Mouse (Mus musculus): Measurements from ENCODE around the gene Cycs. TPM values are rescaled to one million over a fixed set of nuclear protein-coding genes. Genes with fewer than 3 reads are reported as not detected.

Gene Cycs
- polyA plus RNA-seq (2015; fragmentation: Nextera tagmentation; extraction: Ambion mirVana): 88.6 and 94.9 TPM in 2 replicates

DNA sequence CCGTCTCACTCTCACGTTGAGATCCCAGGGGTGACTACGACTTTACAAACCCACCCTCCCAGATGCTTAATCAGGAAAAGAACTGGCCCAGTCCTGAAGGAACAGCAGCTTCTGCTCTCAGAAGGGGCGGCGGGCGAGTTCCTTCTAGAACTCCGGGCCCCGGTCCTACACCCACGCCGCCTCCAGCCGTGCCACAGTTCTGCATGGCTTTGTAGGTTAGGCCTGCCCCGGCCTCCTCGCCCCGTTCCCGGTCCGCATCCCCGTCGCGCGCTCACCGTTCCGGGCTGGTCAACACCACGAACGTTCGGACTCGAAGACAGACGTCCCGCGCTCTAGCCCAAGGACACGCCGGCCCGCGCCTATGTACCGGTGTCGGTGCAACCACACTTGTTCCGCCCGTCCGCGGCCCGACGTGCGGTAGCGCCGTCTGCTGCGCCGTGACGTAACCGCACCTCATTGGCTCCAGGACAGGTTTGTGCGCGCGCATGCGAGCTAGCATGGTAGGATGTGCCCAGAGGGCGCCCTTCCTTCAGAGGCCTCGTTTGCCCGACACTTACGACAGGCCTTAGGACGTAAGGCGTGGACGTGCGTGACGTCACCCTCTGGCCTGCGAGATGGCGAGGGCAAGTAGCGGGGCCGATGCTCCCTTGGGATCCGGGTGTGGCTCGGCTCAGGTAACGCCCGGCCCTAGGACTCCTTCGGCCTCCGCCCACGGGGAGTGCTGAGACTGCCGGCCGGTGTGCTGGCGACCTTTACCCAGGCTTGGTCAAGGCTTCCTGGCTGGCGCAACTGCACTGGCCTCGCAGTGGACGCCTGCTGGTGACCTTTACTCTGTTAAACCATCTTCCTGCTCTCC lies at the start of gene Cycs:
Cycs (minus strand) TSS at position 398 of the 856 bp plus-strand sequence.
- no peaks in the 10 kb centered on the region for H3K27me3 ChIP-seq (replicated peaks)
- H3K27ac ChIP-seq: peak within 1 kb of the TSS; percentile 81
- peak within 1 kb of the TSS; percentile 73 for H3K9ac ChIP-seq
- H3K4me2 ChIP-seq (replicated peaks): peak within 1 kb of the TSS; percentile 69
- ATAC-seq: peak; percentile 99
- H3K36me3 ChIP-seq: no peaks in the 10 kb centered on the region; the same call in 1 of the 2 replicates
- H3K4me1 ChIP-seq (replicated peaks): no peaks in the 10 kb centered on the region
- WGBS: under 1% methylated on average over 78 of the region's 78 CpGs
- H3K9me3 ChIP-seq: no peaks in the 10 kb centered on the region
- H3K4me3 ChIP-seq (replicated peaks): peak within 1 kb of the TSS; percentile 87

DNA sequence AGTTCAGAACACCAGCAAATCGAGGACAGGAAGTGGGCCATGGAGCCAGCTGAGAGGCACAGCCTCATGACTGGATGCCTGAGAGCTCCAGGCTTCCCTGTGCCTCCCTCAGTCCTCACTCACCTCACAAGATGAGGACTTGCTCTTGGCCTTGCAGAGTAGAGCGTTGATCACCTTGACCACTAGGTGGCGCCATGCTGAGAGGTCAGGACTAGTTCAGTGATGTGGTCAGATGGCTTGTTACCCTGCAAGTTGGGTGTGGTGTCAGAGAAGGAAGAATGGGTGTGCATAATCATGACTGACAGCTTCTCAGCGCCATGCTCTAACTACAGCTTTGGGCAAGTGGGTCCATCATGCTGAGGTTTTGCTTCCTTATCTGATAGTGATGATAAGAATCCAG lies 35.3 kb upstream of the Cycs start:
- Histone ChIP-seq H3K9ac (no peak overlapping the region), H3K36me3 (no peaks in the 10 kb centered on the region), H3K4me1 (replicated peaks) (peaks cover 3% of the 10 kb centered on the region), H3K4me2 (replicated peaks) (no peak overlapping the region), H3K27me3 (replicated peaks) (no peaks in the 10 kb centered on the region), H3K9me3 (no peaks in the 10 kb centered on the region), H3K4me3 (replicated peaks) (no peak overlapping the region), H3K27ac (no peak overlapping the region)
- ATAC-seq: no peak
- WGBS: 39% methylated on average over 4 of the region's 4 CpGs

DNA sequence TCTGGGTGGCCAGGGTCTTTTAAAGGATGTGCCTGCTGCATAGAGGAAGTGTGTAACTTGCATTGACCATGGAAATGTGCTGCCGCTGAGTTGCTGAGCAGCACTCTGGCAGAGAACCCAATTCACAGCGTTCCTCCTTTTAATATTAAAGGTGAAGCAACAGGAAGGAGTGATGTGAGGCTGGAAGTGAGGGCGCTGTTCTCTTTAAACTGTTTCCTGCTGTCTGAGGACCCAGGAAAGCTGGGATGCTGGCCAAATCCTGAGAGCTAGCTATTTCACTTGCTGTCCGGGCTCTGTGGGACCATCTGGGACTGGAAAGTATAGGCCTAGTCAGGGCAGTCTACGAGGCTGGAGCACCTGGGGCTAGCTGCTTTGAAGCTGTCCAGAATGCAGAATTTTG lies 32.2 kb upstream of the Cycs start:
- no peak for ATAC-seq
- Histone ChIP-seq H3K4me2 (replicated peaks) (no peak overlapping the region), H3K4me1 (replicated peaks) (peaks cover 9% of the 10 kb centered on the region), H3K27ac (no peak overlapping the region), H3K27me3 (replicated peaks) (no peaks in the 10 kb centered on the region), H3K36me3 (no peaks in the 10 kb centered on the region), H3K4me3 (replicated peaks) (no peak overlapping the region), H3K9me3 (no peaks in the 10 kb centered on the region), H3K9ac (no peak overlapping the region)
- WGBS: 36% methylated on average over 5 of the region's 5 CpGs

DNA sequence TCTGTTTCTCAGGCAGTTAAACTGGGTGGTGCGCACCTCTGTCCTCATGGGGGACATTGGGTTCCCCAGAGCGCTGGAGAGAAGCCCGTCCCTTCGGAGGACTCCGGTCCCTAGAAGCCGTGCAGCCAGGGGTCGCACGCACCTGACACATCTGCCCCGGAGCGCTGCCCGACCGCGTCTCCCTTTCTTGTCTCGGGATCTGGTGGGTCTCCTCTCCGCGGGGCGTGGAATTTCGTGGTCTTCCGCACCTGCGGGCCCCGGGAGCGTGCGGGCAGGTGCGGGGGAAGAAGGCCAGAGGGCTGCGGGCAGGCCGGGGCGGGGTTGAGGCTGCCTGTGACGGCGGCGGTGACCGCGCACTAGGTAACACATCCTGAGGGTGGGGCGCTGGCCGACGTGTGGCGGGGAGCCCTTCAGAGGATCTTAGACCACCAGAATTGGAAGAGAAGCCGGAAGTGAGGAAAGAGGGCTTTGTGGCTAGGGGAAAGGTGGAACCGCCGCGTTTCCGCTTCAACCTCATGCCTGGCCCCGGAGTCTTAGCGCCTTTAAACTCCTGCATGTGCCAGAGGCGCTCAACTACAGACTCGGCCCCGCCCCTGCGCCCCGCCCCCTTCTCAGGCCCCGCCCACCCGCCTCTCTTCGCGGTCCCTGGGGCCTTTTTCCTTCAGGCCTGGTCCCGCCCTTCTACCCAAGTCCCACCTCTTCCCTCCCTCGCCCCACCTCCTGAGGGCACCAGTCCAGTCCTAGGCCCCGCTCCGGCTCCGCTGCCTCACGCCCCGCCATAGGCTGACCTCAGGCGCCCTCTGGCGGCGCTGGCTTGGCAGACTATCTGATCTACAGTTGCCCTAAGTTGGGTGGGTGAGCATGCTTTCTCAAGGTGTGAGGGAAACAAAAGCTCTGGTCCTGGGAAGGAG lies 30.2 kb upstream of the Cycs start, which contains the start of gene 4921507P07Rik:
4921507P07Rik (minus strand) TSS at position 332 of the 911 bp plus-strand sequence.
- no peaks in the 10 kb centered on the region for H3K9me3 ChIP-seq
- peaks cover 9% of the 10 kb centered on the region for H3K4me1 ChIP-seq (replicated peaks)
- peak within 1 kb of the TSS; percentile 67 for H3K9ac ChIP-seq
- peak; percentile 99 for ATAC-seq
- H3K4me2 ChIP-seq (replicated peaks): peak within 1 kb of the TSS; percentile 98
- WGBS: under 1% methylated on average over 59 of the region's 62 CpGs
- no peaks in the 10 kb centered on the region for H3K27me3 ChIP-seq (replicated peaks)
- H3K27ac ChIP-seq: no peak within 1 kb of the TSS
- no peaks in the 10 kb centered on the region for H3K36me3 ChIP-seq
- peak within 1 kb of the TSS; percentile 61 for H3K4me3 ChIP-seq (replicated peaks)

DNA sequence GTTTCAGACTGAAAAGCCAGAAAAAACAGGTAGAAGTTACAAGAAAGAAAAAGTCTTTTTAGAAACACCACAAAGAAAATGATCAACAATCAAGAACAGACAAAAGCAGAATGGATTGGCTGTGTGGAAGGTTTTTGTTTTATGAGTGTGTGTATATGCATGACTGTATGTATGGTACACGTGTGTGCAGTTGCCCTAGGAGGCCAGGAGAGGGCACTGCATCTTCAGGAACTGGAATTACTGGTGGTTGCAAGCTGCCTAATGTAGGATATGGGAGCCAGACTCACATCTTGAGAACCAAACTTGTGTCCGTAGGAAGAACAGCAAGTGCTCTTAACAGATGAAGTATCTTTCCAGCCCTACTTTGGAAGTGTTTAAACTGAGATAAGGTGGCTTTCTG lies 28.0 kb upstream of the Cycs start:
- no peak overlapping the region for H3K4me2 ChIP-seq (replicated peaks)
- no peak overlapping the region for H3K4me3 ChIP-seq (replicated peaks)
- no peak for ATAC-seq
- WGBS: 81% methylated on average over 2 of the region's 2 CpGs
- no peaks in the 10 kb centered on the region for H3K36me3 ChIP-seq
- H3K27ac ChIP-seq: no peak overlapping the region
- H3K9me3 ChIP-seq: no peaks in the 10 kb centered on the region
- peaks cover 9% of the 10 kb centered on the region for H3K4me1 ChIP-seq (replicated peaks)
- H3K27me3 ChIP-seq (replicated peaks): no peaks in the 10 kb centered on the region
- no peak overlapping the region for H3K9ac ChIP-seq

DNA sequence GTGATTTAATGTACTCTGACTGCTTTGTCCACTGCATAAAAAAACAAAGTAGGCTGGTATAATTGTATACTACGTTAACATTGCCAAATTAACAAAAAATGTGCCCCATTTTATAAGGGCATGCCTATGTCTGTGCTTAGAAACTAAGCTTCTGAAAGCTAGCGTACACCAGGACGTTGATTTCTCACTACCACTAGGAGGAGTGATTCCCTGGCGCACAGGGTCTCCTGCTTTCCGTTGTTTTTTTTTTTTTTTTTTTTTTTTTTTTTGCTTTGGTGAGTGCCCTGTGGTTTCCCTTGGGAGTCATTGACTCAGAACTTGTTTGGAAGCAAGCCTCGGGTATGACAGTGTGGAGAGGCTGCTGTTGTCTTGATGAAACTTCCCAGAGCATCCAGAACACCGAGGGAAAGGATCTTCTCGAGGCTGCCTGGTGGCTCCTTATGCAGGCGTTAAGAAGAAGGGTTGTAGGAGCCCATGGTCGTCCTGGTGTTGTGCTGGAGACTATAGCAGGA lies 27.1 kb upstream of the Cycs start:
- Histone ChIP-seq H3K4me3 (replicated peaks) (no peak overlapping the region), H3K36me3 (no peaks in the 10 kb centered on the region), H3K4me2 (replicated peaks) (no peak overlapping the region), H3K27me3 (replicated peaks) (no peaks in the 10 kb centered on the region), H3K27ac (no peak overlapping the region), H3K9ac (no peak overlapping the region), H3K9me3 (no peaks in the 10 kb centered on the region), H3K4me1 (replicated peaks) (0 out of 2 replicates have a peak, but pooled peaks cover 5% of the 10 kb centered on the region)
- WGBS: 60% methylated on average over 10 of the region's 10 CpGs
- no peak for ATAC-seq

DNA sequence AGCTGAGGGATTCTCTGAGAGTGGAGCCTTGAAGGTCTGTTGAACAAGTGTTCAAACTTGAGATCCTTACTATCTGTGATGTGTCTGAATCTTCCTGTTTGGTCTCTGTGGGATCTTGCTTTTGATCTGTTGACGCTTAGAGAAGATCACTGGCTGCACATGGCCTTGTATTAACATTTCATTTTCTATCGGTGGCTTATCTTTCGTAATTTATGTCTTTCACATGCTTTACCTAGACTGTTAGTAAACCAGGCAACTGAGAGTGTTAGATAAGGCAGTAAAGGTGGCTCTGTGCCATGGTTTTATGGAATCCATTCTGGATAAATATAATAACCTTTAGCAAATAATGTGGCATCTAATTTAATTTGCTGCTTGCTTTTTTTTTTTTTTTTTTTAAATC lies 23.9 kb upstream of the Cycs start:
- no peak for ATAC-seq

DNA sequence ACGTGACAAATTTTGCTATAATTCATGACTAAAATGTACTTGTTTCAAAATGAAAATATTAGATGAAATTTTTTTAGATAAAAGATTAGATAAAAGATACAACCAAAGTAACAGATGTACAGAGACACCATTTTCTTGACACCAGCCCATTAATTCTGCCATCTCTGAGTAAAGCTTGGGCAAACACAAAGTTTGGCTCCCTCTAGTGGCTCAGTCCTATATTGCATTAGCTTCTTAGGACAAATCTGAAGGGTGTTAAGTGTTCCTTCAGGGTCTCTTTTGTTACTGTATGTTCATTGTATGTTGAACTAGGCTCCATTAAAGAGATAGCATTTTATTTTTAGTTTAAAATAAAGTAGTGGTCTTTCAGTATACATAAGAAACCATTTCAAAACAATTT lies 21.9 kb upstream of the Cycs start:
- H3K9ac ChIP-seq: no peak overlapping the region
- WGBS: 98% methylated on average over 1 of the region's 1 CpGs

More for the DNA sequence above, 23.9 kb upstream of the Cycs start:
- Histone ChIP-seq H3K4me1 (replicated peaks) (no peaks in the 10 kb centered on the region), H3K27me3 (replicated peaks) (no peaks in the 10 kb centered on the region), H3K36me3 (no peaks in the 10 kb centered on the region), H3K27ac (no peak overlapping the region), H3K9ac (no peak overlapping the region), H3K4me3 (replicated peaks) (no peak overlapping the region), H3K9me3 (no peaks in the 10 kb centered on the region), H3K4me2 (replicated peaks) (no peak overlapping the region)
- WGBS: 74% methylated on average over 3 of the region's 3 CpGs

DNA sequence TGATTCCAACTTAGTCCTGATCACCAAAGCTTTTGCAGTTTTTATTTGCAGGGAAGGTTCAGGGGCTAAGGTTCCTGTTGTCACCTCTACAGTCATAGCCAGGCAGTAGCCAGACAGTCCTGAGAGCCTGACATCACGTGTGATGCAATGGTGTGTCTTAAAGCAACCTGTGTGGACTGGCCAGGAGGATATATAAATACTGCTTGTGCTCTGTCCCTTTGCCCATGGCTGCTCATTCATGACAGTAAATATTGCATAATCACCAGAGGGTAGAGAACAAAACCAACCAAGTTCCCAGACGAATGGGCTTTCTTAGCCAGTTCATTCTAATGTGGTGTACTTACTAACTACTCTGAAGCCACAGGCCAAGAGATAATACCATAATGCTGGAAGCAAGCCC lies 21.1 kb upstream of the Cycs start:
- no peak overlapping the region for H3K9ac ChIP-seq
- 94% methylated on average over 2 of the region's 2 CpGs for WGBS
- ATAC-seq: no peak

More for the DNA sequence above, 21.9 kb upstream of the Cycs start:
- Histone ChIP-seq H3K4me3 (replicated peaks) (no peak overlapping the region), H3K27me3 (replicated peaks) (no peaks in the 10 kb centered on the region), H3K36me3 (no peaks in the 10 kb centered on the region), H3K4me1 (replicated peaks) (no peaks in the 10 kb centered on the region), H3K27ac (no peak overlapping the region), H3K4me2 (replicated peaks) (no peak overlapping the region), H3K9me3 (no peaks in the 10 kb centered on the region)
- no peak for ATAC-seq

DNA sequence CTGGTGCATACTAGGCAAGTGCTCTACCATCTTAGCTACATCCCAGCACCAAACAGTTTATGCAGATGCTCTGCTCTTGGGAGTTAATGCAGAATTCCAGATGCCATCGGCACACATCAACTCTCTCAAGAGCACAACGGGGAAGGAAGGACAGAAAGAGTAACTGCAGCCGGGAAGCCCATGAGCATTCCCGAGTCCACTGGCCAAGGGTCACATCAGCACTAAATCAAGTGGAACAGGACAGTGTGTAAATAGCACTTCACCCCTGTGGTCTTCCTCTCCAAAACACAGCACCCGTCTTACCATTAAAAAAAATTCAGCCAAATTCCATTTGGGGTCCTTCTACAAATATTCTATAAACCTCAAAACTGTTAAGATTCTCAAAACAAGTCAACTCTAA lies 20.0 kb upstream of the Cycs start:
- no peaks in the 10 kb centered on the region for H3K27me3 ChIP-seq (replicated peaks)
- 34% methylated on average over 5 of the region's 5 CpGs for WGBS

More for the DNA sequence above, 21.1 kb upstream of the Cycs start:
- Histone ChIP-seq H3K4me1 (replicated peaks) (no peaks in the 10 kb centered on the region), H3K36me3 (no peaks in the 10 kb centered on the region), H3K9me3 (no peaks in the 10 kb centered on the region), H3K4me3 (replicated peaks) (no peak overlapping the region), H3K4me2 (replicated peaks) (no peak overlapping the region), H3K27ac (no peak overlapping the region), H3K27me3 (replicated peaks) (no peaks in the 10 kb centered on the region)

DNA sequence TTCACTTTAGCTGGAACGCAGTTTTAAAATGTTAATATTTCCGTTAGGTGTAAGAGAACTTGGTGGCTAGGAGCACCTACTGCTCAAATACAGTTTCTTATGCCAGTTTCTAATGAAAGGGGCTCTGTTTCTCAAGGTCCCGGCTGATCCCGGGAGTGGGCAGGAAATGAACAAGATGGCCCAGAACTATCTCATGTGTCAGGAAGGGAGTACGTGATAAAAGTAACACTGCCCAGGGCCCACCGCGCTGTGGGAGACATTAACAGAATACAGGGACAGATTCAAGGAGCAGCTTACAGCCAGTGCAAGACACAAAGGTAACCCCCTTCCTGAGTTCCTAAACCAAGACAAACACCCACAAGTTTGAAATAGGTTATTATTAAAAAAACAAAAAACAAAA lies 19.4 kb upstream of the Cycs start:
- H3K9ac ChIP-seq: no peak overlapping the region
- WGBS: 57% methylated on average over 7 of the region's 7 CpGs
- H3K9me3 ChIP-seq: no peaks in the 10 kb centered on the region
- H3K4me1 ChIP-seq (replicated peaks): no peaks in the 10 kb centered on the region
- H3K36me3 ChIP-seq: no peaks in the 10 kb centered on the region
- H3K27ac ChIP-seq: no peak overlapping the region
- no peak for ATAC-seq
- no peaks in the 10 kb centered on the region for H3K27me3 ChIP-seq (replicated peaks)
- no peak overlapping the region for H3K4me3 ChIP-seq (replicated peaks)
- no peak overlapping the region for H3K4me2 ChIP-seq (replicated peaks)

More for the DNA sequence above, 20.0 kb upstream of the Cycs start:
- no peak overlapping the region for H3K4me3 ChIP-seq (replicated peaks)
- H3K9ac ChIP-seq: no peak overlapping the region
- H3K36me3 ChIP-seq: no peaks in the 10 kb centered on the region
- H3K27ac ChIP-seq: no peak overlapping the region
- no peaks in the 10 kb centered on the region for H3K4me1 ChIP-seq (replicated peaks)
- no peaks in the 10 kb centered on the region for H3K9me3 ChIP-seq
- H3K4me2 ChIP-seq (replicated peaks): no peak overlapping the region
- ATAC-seq: no peak

DNA sequence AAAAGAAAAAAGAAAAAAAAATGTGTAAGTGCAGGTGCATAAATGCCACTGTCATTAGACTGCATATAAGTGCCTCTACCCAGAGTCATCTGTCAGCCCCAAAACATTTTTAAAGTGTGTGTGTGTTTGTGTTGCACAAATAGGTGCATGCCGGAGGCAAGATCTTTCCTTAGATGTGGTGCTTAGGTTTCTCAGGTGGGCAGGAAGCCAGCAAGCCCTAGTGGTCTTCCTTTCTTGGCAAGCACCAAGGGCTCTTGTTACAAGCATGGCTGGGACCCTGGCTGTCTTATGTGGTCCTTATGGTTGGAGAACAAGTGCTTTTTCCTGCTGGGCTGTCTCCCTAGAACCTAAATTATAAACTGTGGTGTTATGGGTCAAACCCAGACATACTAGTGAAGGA lies 5.3 kb upstream of the Cycs start:
- Histone ChIP-seq H3K9ac (no peak overlapping the region), H3K27ac (no peak overlapping the region), H3K4me2 (replicated peaks) (no peak overlapping the region), H3K9me3 (no peaks in the 10 kb centered on the region), H3K27me3 (replicated peaks) (no peaks in the 10 kb centered on the region), H3K36me3 (no peaks in the 10 kb centered on the region), H3K4me3 (replicated peaks) (no peak overlapping the region), H3K4me1 (replicated peaks) (no peaks in the 10 kb centered on the region)
- 91% methylated on average over 1 of the region's 1 CpGs for WGBS
- ATAC-seq: no peak

Measured in intestine, embryonic 15.5 days (tissue).